Mouse (Mus musculus) stomach, postnatal 0 days (tissue): ENCODE measurements at regions not wholly inside any gene's neighbourhood (a gene's known extent, or its start where the extent isn't known, plus 50 kb on each side); places are given as distances from the start of the nearest gene placed in this dataset.

Source experiments
- CTCF ChIP-seq: IDR thresholded peaks from 2 replicates; pipeline ENCODE4 v1.5.1; 2016; ENCODE audit warnings: antibody characterized with exemption, low read depth, mild to moderate bottlenecking, moderate library complexity
- EP300 ChIP-seq: optimal IDR thresholded peaks from 2 replicates; pipeline ENCODE3; 2016; ENCODE audit warnings: antibody characterized with exemption

GRCm38 (mm10) chr19:25971210-25971609 is 299.0 kb downstream of the Dmrt2 start:
- TF ChIP-seq CTCF (no peak), EP300 (no peak)
